In the genomic region with DNA sequence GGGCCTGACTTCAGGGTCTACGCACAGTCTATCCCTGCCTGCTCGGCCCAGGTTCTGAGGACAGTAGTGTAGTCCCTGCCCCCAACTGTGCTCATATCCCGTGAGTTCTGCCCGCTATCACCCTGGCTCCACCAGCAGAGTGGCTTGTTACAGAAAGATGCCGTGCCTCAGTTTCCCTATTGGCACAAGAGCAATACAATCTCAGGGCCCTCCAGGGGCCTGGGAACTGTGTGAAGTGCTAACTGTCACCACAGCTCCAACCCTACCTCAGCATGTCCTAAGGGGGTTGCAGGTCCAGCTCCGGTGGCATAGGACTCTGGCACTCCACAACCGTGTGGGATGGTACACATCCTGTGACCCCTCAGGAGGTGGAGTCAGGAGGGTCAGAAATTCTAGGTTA, we compare ENCODE assay signal across 21 mouse cellular contexts. TPM values are rescaled to one million over a fixed set of nuclear protein-coding genes. Genes with fewer than 3 reads are reported as not detected.
"Had no signal": no experiment of that assay in that cellular context is flagged by ENCODE, and none has a peak within 500 bp of the region (broad histone marks: within the 10 kb centered on the region; RNA-seq: fewer than 3 reads in every experiment).

No protein-coding gene starts in this region.

- H3K36me3 ChIP-seq: lung, embryonic 15.5 days; midbrain, embryonic 13.5 days; midbrain, embryonic 15.5 days; neural tube, embryonic 12.5 days; stomach, embryonic 15.5 days had no signal

- H3K4me3 ChIP-seq: lung, embryonic 15.5 days; megakaryocyte, embryonic 14.5 days; midbrain, embryonic 13.5 days; midbrain, embryonic 15.5 days; neural tube, embryonic 12.5 days; stomach, embryonic 15.5 days had no signal

- H3K4me2 ChIP-seq: lung, embryonic 15.5 days; midbrain, embryonic 11.5 days; midbrain, embryonic 13.5 days; midbrain, embryonic 15.5 days; neural tube, embryonic 12.5 days; stomach, embryonic 15.5 days had no signal

- ATAC-seq: lung, postnatal 0 days; midbrain, embryonic 13.5 days; midbrain, embryonic 15.5 days had no signal

- H3K4me1 ChIP-seq: lung, embryonic 15.5 days; stomach, embryonic 15.5 days had no signal

- H3K9ac ChIP-seq: lung, embryonic 15.5 days; midbrain, embryonic 13.5 days; midbrain, embryonic 15.5 days; neural tube, embryonic 12.5 days; stomach, embryonic 15.5 days had no signal

- DNase-seq: lung, adult 2 months; lung, postnatal 14 days; lung, postnatal 36 days; right cerebral cortex, postnatal 14 days; thymus, adult 2 months; thymus, postnatal 25 days; thymus, postnatal 4 days had no signal

- H3K27ac ChIP-seq: lung, embryonic 15.5 days; macrophage; midbrain, embryonic 13.5 days; midbrain, embryonic 15.5 days; neural tube, embryonic 12.5 days; stomach, embryonic 15.5 days; stomach, postnatal 0 days had no signal

- H3K9me3 ChIP-seq: lung, embryonic 15.5 days; megakaryocyte, embryonic 14.5 days; midbrain, embryonic 13.5 days; midbrain, embryonic 15.5 days; neural tube, embryonic 12.5 days; stomach, embryonic 15.5 days had no signal

RNA-seq across cellular contexts. Expression of a gene that starts 7.5 kb away (rescaled TPM):
- total RNA-seq: monocyte, adult 5-6 weeks had no signal

RNA-seq across cellular contexts. Expression of a gene that starts 36.9 kb away (rescaled TPM):
- total RNA-seq: megakaryocyte progenitor cell, adult 5-6 weeks; monocyte, adult 5-6 weeks; neutrophil, adult 5-6 weeks had no signal
- polyA plus RNA-seq: lung, postnatal 0 days; macrophage; midbrain, embryonic 11.5 days; stomach, embryonic 15.5 days; stomach, postnatal 0 days; testis, adult 2 months had no signal
